Mouse (Mus musculus): ENCODE measurements around the gene Rad9b.

- no peak for TF ChIP-seq CTCF (conservative IDR thresholded peaks at IDR 0.05 in 1 of 2, IDR thresholded peaks at IDR 0.05 in 1 of 2; ENCODE audit: low read depth in 2 of 2, low read length in 2 of 2)
- no peak for TF ChIP-seq POLR2AphosphoS2 (IDR thresholded peaks at IDR 0.05; ENCODE audit: low read depth, low read length)
- TF ChIP-seq EP300 (IDR thresholded peaks at IDR 0.05; ENCODE audit: low read length), result no peak
- TF ChIP-seq IRF4 (IDR thresholded peaks at IDR 0.05; ENCODE audit: low read depth, low read length), result no peak
- no peak for TF ChIP-seq GABPA (IDR thresholded peaks at IDR 0.05; ENCODE audit: insufficient replicate concordance, low read depth, low read length)
- no peak for TF ChIP-seq POLR2A (IDR thresholded peaks at IDR 0.05; ENCODE audit: low read depth, low read length)
- no peak for TF ChIP-seq CHD1 (IDR thresholded peaks at IDR 0.05; ENCODE audit: low read depth, low read length)
- TF ChIP-seq HCFC1 (IDR thresholded peaks at IDR 0.05; ENCODE audit: low read depth, low read length), result no peak
- TF ChIP-seq ZNF384 (IDR thresholded peaks at IDR 0.05; ENCODE audit: low read depth, low read length), result no peak
- no peak for TF ChIP-seq E2F4 (IDR thresholded peaks at IDR 0.05; ENCODE audit: insufficient replicate concordance, low read depth, low read length)
- no peak for TF ChIP-seq NELFE (IDR thresholded peaks at IDR 0.05; ENCODE audit: low read depth, low read length)
These were observed 62.9 kb downstream of the Rad9b start for GRCm38 (mm10) chr5:122291149-122291548.
